Mouse (Mus musculus): ENCODE data around the gene Trabd2b. TPM values are rescaled to one million over a fixed set of nuclear protein-coding genes. Genes with fewer than 3 reads are reported as not detected.

Trabd2b gene
- total and polyA plus RNA-seq, 3 experiments = 29.1 to 69.8 (median 60.1) TPM

- no peak overlapping the region for H3K27ac ChIP-seq
- H3K4me1 ChIP-seq (ENCODE audit: control insufficient read depth, insufficient read depth, low read length) = peaks cover 6% of the 10 kb centered on the region
- TF ChIP-seq CTCF (IDR thresholded peaks at IDR 0.05) (no peak), EP300 (IDR thresholded peaks at IDR 0.05; ENCODE audit: insufficient read depth, low read depth, low read length) (no peak), POLR2A (IDR thresholded peaks at IDR 0.05; ENCODE audit: insufficient read depth, low read depth, low read length) (no peak)
- intact Hi-C loops (cut with DNase I) = no loop called here
- 85% methylated on average over 4 of the region's 4 CpGs for WGBS
- H3K27me3 ChIP-seq (ENCODE audit: control insufficient read depth, insufficient read depth, low read length) = no peaks in the 10 kb centered on the region
- H3K79me2 ChIP-seq (replicated peaks; ENCODE audit: control insufficient read depth, insufficient read depth, low read length) = no peaks in the 10 kb centered on the region
- no peak for DNase-seq
- H3K9ac ChIP-seq (ENCODE audit: low read depth, low read length) = no peak overlapping the region
- H3K4me3 ChIP-seq = no peak overlapping the region
- H3K36me3 ChIP-seq (ENCODE audit: control insufficient read depth, insufficient read depth, low read length) = peaks cover 3% of the 10 kb centered on the region; the same call in 1 of the 2 replicates
Observed at GRCm38 (mm10) chr4:114609297-114609696, 202.8 kb downstream of the Trabd2b start.

- 75% methylated on average over 8 of the region's 8 CpGs for WGBS
- no peak for TF ChIP-seq EP300 (IDR thresholded peaks at IDR 0.05; ENCODE audit: insufficient read depth, low read depth, low read length)
- peak; percentile 64 for TF ChIP-seq CTCF (IDR thresholded peaks at IDR 0.05)
- H3K4me1 ChIP-seq (ENCODE audit: control insufficient read depth, insufficient read depth, low read length) = peaks cover 14% of the 10 kb centered on the region
- H3K27ac ChIP-seq = no peak overlapping the region
- no peaks in the 10 kb centered on the region for H3K27me3 ChIP-seq (ENCODE audit: control insufficient read depth, insufficient read depth, low read length)
- H3K36me3 ChIP-seq (ENCODE audit: control insufficient read depth, insufficient read depth, low read length) = peaks cover 7% of the 10 kb centered on the region; the same call in 1 of the 2 replicates
- H3K79me2 ChIP-seq (replicated peaks; ENCODE audit: control insufficient read depth, insufficient read depth, low read length) = no peaks in the 10 kb centered on the region
- peak; percentile 42 to 51 for DNase-seq
- no peak overlapping the region for H3K4me3 ChIP-seq
- no peak overlapping the region for H3K9ac ChIP-seq (ENCODE audit: low read depth, low read length)
- intact Hi-C loops (cut with DNase I) = loop anchor here (5.0 kb wide), 2 partner anchors 109 to 204 kb away; partner anchors contain the start of gene Trabd2b
Observed at GRCm38 (mm10) chr4:114611166-114611929, 204.8 kb downstream of the Trabd2b start.

GRCm38 (mm10) chr4:114612032-114612431 lies 205.5 kb downstream of the Trabd2b start:
- Histone ChIP-seq H3K4me3 (no peak overlapping the region), H3K79me2 (replicated peaks; ENCODE audit: control insufficient read depth, insufficient read depth, low read length) (no peaks in the 10 kb centered on the region), H3K27ac (no peak overlapping the region), H3K4me1 (ENCODE audit: control insufficient read depth, insufficient read depth, low read length) (peaks cover 14% of the 10 kb centered on the region), H3K36me3 (ENCODE audit: control insufficient read depth, insufficient read depth, low read length) (peaks cover 7% of the 10 kb centered on the region; the same call in 1 of the 2 replicates), H3K27me3 (ENCODE audit: control insufficient read depth, insufficient read depth, low read length) (no peaks in the 10 kb centered on the region), H3K9ac (ENCODE audit: low read depth, low read length) (no peak overlapping the region)
- 72% methylated on average over 5 of the region's 5 CpGs for WGBS
- intact Hi-C loops (cut with DNase I) = loop anchor here (5.0 kb wide), 2 partner anchors 110 to 205 kb away; partner anchors contain the start of gene Trabd2b
- peak in 1 of 2 experiments; percentile 33 for DNase-seq
- TF ChIP-seq CTCF (IDR thresholded peaks at IDR 0.05) (no peak), EP300 (IDR thresholded peaks at IDR 0.05; ENCODE audit: insufficient read depth, low read depth, low read length) (no peak), POLR2A (IDR thresholded peaks at IDR 0.05; ENCODE audit: insufficient read depth, low read depth, low read length) (no peak)

- Histone ChIP-seq H3K27ac (peak overlapping the region; percentile 40), H3K4me3 (no peak overlapping the region), H3K79me2 (replicated peaks; ENCODE audit: control insufficient read depth, insufficient read depth, low read length) (no peaks in the 10 kb centered on the region), H3K9ac (ENCODE audit: low read depth, low read length) (no peak overlapping the region), H3K36me3 (ENCODE audit: control insufficient read depth, insufficient read depth, low read length) (peaks cover 7% of the 10 kb centered on the region; the same call in 1 of the 2 replicates), H3K27me3 (ENCODE audit: control insufficient read depth, insufficient read depth, low read length) (no peaks in the 10 kb centered on the region), H3K4me1 (ENCODE audit: control insufficient read depth, insufficient read depth, low read length) (peaks cover 14% of the 10 kb centered on the region)
- intact Hi-C loops (cut with DNase I) = loop anchor here (5.0 kb wide), 2 partner anchors 111 to 206 kb away; partner anchors contain the start of gene Trabd2b
- TF ChIP-seq POLR2A (IDR thresholded peaks at IDR 0.05; ENCODE audit: insufficient read depth, low read depth, low read length) (no peak), EP300 (IDR thresholded peaks at IDR 0.05; ENCODE audit: insufficient read depth, low read depth, low read length) (no peak), CTCF (IDR thresholded peaks at IDR 0.05) (no peak)
- 58% methylated on average over 4 of the region's 4 CpGs for WGBS
- no peak for DNase-seq
Observed at GRCm38 (mm10) chr4:114612827-114613226, 206.3 kb downstream of the Trabd2b start.

- TF ChIP-seq POLR2A (IDR thresholded peaks at IDR 0.05; ENCODE audit: insufficient read depth, low read depth, low read length) (no peak), EP300 (IDR thresholded peaks at IDR 0.05; ENCODE audit: insufficient read depth, low read depth, low read length) (no peak), CTCF (IDR thresholded peaks at IDR 0.05) (no peak)
- Histone ChIP-seq H3K27ac (peak overlapping the region; percentile 65), H3K4me1 (ENCODE audit: control insufficient read depth, insufficient read depth, low read length) (peaks cover 14% of the 10 kb centered on the region), H3K9ac (ENCODE audit: low read depth, low read length) (no peak overlapping the region), H3K36me3 (ENCODE audit: control insufficient read depth, insufficient read depth, low read length) (peaks cover 7% of the 10 kb centered on the region; the same call in 1 of the 2 replicates), H3K79me2 (replicated peaks; ENCODE audit: control insufficient read depth, insufficient read depth, low read length) (no peaks in the 10 kb centered on the region), H3K4me3 (no peak overlapping the region), H3K27me3 (ENCODE audit: control insufficient read depth, insufficient read depth, low read length) (no peaks in the 10 kb centered on the region)
- DNase-seq = peak in 1 of 2 experiments; percentile 66
- intact Hi-C loops (cut with DNase I) = loop anchor here (5.0 kb wide), 2 partner anchors 112 to 207 kb away; partner anchors contain the start of gene Trabd2b
- WGBS = 42% methylated on average over 1 of the region's 1 CpGs
Observed at GRCm38 (mm10) chr4:114614086-114614485, 207.6 kb downstream of the Trabd2b start.

- TF ChIP-seq CTCF (IDR thresholded peaks at IDR 0.05) = no peak
- no peak for TF ChIP-seq POLR2A (IDR thresholded peaks at IDR 0.05; ENCODE audit: insufficient read depth, low read depth, low read length)
- peak; percentile 45; the same call in 1 of the 2 replicates for TF ChIP-seq EP300 (IDR thresholded peaks at IDR 0.05; ENCODE audit: insufficient read depth, low read depth, low read length)
- H3K4me1 ChIP-seq (ENCODE audit: control insufficient read depth, insufficient read depth, low read length) = peaks cover 14% of the 10 kb centered on the region
- WGBS = 60% methylated on average over 4 of the region's 4 CpGs
- intact Hi-C loops (cut with DNase I) = loop anchor here (5.0 kb wide), 1 partner anchor 33 kb away; no protein-coding TSS in a partner anchor
- no peaks in the 10 kb centered on the region for H3K27me3 ChIP-seq (ENCODE audit: control insufficient read depth, insufficient read depth, low read length)
- H3K79me2 ChIP-seq (replicated peaks; ENCODE audit: control insufficient read depth, insufficient read depth, low read length) = no peaks in the 10 kb centered on the region
- no peak overlapping the region for H3K4me3 ChIP-seq
- DNase-seq = peak in 1 of 2 experiments; percentile 46
- peak overlapping the region; percentile 61 for H3K27ac ChIP-seq
- H3K9ac ChIP-seq (ENCODE audit: low read depth, low read length) = no peak overlapping the region
- peaks cover 7% of the 10 kb centered on the region; the same call in 1 of the 2 replicates for H3K36me3 ChIP-seq (ENCODE audit: control insufficient read depth, insufficient read depth, low read length)
Observed at GRCm38 (mm10) chr4:114615765-114616164, 209.2 kb downstream of the Trabd2b start.

Measured in heart, adult 2 months (tissue).